Mouse (Mus musculus) heart, adult 8-10 months (tissue): ENCODE measurements at regions not wholly inside any gene's neighbourhood (a gene's known extent, or its start where the extent isn't known, plus 50 kb on each side); places are given as distances from the start of the nearest gene placed in this dataset.

Experiments used
- DNase-seq: peaks from one replicate; pipeline ENCODE4 v3.0.0; 2022; ENCODE audit warnings: low spot score

DNA sequence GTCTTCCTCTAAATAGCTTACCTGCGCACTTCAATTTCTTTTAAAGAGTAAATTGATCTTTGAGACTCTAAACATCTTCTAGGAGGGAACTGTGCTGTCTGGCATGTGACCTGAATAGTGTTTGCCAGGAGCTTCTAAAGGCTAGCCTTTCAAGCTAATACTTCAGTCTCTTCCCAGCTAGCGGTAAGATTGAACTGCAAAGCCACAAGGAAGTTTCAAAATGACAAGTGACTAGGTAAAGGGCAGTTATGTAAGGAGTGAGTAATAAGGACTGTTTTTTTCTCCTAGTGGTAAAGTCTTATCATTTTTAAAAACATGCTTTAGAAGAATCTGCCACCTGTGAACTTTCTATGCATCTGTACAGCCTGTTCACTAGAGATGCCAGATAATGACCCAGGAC lies 211.1 kb downstream of the Kcnrg start:
- no peak for DNase-seq

DNA sequence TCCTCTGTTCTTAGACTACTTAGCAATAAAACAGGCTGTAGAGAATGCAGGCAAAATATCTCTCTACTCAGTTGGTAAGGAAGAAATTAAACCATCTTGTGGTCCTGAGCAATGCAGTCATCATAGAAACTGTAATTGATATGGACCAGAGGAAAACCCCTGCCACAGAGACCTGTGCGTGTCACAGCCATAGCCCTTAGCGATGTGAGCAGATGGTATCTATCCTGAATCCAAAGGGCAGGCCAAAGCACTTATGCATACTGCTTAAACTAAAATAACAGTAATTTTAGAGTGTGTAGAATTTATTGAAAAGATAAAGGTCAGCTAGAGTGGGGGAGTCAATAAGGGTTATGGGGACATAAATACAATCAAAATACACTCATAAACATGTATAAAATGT lies 212.0 kb downstream of the Kcnrg start:
- no peak for DNase-seq

DNA sequence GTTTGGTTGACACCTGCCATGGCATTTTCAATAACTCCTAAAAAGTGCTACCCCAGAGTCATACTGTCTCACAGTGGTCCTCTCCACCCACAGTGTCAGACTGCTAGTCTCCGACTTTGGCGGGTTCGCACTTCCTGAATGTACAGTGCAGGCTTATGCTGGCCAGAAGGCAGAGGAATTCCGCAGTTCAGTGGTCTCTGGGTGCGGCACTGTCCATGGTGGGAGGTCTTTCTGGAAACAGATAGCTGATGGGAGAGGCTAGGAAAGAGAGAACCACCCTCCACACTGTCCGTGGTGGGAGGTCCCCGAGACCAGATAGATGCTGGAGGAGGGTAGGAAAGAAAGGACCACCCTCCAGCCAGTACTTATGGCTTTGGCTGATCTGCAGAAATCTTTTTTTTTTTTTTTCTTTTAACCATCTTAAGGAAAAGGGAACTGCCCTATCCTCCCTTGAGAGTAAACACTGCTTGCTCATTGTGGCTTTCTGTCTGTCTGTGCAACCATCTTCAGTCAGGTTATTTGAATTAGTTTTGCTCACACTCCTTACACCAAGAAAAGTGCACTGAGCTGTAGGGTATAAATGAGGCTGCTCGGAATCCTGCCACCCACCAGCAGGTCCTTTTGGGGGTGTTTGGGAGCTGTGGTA lies 227.2 kb downstream of the Kcnrg start:
- no peak for DNase-seq

DNA sequence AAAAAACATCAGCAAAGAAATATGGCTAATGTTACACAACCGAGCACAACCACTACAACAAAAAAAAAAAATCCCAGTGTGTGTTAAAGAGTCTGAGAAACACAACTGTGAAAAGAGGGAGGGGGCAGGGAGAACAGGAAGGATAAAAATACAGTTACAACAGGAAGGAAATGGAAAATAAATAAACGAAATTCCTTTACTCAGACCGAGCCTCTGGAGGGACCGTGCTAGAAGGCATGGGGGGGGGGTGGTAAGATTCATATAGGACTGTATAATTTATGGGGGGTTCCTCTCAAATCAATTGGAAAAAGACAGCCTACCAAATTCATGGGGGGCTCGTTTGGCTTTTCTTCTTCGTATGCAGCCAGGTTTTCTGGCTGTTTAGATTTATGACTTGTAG lies 228.5 kb downstream of the Kcnrg start:
- no peak for DNase-seq

DNA sequence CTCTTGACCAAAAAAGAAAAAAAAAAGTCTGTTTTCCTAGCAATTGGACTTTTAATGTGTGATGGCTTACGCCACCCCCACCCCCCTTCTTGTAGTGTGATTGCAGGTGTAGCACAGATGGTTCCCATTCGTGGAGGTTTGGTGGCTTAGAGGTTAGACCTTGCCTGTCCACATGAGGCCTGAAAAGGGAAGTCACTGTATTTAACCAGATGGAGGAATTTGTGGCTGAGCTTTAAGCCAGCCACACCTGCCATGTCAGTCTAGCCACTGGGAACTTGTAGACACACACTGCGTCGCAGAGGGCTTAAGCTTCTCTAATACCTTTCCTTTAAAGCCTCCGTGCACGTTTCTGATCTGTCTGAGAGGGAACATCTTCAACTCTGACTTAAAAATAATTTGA lies 229.0 kb downstream of the Kcnrg start:
- no peak for DNase-seq

DNA sequence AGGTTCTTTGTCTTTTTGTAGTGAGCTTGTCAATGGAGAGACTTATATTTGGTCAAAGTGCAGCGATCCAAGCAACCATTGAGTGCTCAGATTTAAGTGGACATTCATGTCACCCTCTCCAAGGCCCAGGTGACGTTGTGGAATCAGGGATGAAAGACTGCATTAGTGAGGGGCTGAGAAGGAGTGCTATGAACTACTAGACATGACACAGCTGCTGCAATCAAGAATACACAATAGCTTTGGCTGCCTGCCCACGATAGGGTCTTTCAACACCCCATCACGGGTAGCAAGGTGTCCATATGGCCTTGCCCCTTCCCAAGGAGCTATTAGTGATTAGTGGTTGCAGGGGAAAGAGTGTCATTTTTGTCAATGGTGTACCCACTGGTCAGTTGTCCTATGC lies 229.7 kb downstream of the Kcnrg start:
- no peak for DNase-seq

DNA sequence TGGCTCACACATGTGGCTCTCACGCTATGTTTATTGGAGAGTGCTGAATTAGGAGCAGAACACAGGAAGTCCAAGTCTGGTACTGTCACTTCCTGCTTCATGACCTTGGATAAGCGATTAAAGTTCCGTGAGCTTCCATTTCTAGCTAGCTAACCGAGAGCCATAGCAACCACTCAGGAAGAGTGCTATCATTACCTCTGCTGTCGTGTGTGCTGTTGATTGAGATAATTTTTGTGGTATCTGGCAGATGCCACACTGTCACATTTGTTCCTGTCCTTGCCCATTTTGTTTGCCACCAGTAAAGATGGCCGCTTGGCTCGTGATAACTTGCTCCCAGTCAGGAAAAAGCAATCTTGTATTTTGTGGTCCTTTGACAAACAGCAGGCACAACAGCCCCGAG lies 230.6 kb downstream of the Kcnrg start:
- no peak for DNase-seq

DNA sequence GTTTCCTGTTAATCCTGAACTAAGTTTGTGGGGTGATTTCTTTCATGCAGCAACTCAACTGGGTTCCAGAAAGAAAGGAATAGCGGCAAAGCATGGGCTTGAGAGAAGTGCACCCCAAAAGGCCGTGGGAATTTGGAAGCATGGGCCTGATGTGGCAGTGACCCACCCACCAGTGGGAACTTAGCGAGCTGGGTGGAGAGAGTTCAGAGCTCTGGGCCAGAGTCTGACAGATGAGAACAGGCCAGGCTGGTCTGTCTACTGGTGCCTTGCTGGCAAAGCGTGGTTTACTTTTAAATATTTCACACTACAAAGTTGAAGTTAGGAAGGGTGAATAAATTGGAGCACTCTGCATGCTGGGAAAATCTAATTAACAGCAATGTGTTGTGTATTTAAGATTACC lies 235.2 kb downstream of the Kcnrg start:
- no peak for DNase-seq

DNA sequence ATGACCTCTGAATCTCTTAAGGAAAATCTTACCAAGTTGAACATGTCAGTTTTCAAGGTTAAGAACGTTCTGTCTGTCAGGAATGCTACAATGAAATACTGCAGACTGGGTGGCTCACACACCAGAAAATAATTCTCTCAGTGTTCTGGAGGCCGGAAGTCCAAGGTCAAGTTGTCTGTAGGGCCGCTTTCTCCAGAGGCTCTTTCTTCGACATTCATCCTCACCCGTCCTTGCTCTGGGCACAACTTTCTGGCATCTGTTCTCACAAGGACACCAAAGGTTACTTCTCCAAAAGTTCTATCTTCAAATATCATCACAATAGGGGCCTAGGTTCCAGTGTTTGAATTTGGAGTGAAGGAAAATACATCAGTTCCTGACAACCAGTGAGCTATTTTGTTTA lies 239.2 kb downstream of the Kcnrg start:
- no peak for DNase-seq

DNA sequence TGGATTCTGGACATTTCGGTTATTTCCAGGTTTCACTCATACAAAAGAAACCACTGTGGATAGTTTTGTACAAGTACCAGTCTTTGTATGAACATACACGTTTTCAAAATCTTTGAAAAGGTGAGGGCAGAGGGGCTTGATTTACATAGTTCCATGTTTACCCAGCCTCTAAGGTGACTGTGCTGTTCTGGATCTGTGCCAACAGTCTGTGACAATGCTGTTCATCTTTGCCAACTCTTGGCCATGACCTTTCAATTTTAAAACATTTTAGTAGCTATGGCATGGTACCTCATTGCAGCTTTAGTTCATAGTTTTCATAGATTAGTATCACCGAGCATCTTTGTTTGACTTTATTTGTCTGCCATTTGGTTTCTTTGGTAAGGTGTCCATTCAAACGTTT lies 243.0 kb downstream of the Kcnrg start:
- DNase-seq, result no peak

DNA sequence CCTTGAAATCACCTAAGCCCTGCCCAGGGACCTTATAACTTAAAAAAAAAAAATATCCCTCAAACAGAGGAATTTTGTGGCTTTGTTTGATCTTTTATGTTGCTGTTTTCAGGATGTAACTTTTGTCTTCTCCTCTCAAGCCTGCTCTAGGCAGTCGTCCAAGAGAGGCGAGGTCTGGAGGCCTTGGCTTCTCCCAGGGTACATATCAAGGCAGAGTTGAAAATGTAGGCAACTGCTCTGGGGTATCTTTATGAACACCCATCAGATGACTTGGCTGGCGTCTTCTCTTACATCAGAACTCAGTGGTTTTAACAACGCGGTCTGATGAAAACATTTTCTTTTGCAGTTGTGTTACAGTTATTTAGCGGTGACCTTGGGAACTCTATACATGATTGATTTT lies 250.4 kb downstream of the Kcnrg start:
- no peak for DNase-seq

DNA sequence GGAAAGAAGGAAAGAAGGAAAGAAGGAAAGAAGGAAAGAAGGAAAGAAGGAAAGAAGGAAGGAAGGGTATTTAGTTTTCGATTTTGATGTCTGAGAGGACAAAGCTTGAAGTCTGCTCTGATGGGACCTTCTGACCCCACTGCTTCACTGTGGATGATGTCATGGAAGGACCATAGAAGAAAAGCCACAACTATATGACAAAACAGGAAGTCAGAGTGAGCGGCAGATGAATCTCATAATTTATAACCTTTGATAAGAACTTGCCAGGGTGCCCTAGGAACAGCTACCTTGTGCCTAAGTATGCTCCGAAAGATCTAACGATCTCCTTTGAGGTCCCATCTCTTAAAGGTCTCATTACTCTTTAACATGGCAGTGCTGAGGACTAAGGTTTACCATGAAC lies 253.4 kb downstream of the Kcnrg start:
- DNase-seq, result no peak

DNA sequence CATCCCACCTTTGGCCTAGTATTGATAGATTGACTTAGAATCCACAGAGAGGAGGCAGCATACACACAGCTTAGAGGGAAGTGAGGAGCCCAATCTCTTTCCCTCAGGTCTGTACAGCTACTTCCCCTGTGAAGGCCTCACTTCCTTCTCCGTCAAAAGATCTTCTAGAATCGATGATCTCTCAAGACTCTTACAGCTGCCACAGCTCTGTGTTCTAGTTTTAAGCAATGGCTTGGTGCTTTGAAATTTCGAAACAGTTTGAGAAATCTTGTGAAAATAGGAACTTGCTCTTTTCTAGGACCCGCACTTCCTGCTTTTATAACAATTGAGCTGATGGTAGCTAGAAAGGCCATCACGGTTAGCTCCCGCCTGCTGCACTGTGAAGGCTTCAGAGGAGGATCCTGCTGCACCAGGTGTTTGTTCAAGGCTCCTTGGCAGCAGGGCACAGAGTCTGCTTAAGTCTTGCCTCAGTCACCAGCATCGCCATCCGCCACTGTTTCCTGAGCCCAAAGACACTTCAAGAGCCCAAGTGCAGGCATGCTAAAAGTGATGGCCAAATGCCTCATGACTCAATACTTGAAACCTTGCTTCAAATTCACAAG lies 254.2 kb downstream of the Kcnrg start:
- DNase-seq, result peak; percentile 24

DNA sequence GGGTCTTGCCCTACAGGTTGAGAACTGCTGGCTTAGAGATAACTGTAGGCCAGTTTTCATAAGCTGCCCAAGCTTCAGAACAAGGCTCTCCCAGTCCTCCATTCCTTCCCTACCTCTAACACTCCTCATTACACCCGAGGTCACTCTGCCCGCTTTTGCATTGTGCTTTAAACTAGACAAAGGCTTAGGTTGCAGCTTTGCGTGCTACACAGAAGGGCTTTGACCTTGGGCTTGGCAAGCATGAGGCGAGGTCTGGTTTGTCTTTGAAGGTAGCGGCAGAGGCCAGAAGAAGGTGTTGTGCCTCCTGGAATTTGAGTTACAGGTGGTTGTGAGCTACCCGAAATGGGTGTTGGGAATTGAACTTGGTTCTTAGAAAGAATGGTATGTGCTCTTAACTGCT lies 255.7 kb downstream of the Kcnrg start:
- no peak for DNase-seq

DNA sequence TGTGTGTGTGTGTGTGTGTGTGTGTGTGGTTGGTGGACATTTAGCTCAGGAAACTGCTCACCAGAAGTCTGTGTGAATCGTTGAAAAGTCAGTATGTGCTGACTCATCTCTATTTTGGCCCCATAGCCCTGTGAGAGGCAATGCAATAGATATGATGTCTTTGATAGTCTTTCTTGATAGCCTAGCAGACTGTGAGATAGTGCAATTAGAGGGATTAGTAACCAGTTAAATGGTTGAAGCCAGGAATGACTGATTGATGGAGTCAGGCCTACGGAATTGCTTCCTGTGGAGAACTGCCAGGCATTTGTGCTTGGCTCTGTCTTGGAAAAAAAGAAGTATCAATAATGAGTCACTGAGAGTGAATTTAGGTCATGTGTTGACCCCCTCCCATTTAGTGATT lies 256.2 kb downstream of the Kcnrg start:
- DNase-seq, result peak; percentile 19

DNA sequence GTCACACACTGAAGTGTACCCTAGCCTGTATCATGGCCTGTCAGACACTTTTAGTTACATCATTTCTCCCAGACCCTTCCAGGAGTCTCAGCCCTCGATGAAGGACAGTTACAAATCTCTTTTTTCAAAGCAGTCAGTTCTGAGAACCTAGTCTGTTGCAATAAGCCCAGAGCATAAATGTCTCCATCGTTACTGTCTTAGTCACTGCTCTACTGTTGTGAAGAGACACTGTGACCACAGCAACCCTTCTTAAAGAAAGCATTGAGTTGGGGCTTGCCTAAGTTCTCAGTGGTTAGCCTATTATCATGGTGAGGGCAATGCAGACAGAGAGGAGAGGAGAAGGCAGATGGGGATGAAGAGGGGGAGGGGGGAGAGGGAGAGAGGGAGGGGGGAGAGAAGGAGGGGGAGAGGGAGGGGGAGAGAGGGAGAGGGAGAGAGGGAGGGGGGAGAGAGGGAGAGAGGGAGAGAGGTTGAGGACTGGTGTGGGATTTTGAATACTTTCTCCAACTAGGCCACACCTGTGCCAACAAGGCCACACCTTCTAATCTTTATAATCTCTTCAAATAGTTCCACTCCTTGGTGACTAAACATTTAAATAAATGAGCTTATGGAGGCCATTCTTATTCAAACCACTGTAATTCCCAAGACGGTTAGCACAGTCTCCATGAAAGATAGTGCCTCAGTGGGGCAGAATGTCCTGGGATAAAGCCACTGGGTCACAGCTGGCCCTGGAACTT lies 259.4 kb downstream of the Kcnrg start:
- DNase-seq, result no peak

DNA sequence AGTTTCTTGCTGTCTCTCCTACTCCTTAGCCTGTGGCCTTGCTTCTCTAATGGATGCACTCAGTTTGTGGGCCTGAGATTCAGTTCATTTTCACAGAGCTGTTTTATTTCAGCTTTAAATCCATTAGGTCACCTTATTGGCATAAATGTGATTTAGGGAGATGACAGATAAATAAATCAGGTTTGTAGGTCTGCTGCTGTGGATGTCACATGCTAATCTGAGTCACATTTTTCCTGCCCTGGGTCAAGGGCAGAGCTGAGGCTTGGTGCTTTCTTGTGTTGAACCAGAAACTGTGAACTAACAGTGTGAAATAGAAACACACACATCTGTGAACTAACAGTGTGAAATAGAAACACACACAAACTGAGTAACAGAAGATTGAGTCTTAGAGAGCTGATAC lies 266.9 kb downstream of the Kcnrg start:
- DNase-seq, result no peak

DNA sequence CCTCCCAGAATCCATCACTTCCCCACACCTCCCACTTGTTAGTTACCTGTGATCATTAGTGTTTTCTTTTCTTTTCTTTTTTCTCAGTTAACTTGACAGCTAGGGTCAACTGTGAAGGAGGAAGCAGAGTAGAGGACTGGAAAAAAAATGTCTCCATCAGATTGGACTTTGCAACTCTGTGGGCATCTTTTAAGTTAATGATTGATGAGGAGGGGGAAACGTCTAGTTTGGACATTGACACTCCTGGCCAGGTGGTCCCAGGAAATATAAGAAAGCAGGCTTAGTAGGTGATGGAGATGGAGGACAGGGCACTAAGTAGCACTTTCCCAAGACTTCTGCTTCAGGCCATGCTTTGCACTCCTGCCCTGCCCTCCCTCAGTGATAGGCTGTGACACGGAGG lies 272.2 kb downstream of the Kcnrg start:
- DNase-seq, result no peak

DNA sequence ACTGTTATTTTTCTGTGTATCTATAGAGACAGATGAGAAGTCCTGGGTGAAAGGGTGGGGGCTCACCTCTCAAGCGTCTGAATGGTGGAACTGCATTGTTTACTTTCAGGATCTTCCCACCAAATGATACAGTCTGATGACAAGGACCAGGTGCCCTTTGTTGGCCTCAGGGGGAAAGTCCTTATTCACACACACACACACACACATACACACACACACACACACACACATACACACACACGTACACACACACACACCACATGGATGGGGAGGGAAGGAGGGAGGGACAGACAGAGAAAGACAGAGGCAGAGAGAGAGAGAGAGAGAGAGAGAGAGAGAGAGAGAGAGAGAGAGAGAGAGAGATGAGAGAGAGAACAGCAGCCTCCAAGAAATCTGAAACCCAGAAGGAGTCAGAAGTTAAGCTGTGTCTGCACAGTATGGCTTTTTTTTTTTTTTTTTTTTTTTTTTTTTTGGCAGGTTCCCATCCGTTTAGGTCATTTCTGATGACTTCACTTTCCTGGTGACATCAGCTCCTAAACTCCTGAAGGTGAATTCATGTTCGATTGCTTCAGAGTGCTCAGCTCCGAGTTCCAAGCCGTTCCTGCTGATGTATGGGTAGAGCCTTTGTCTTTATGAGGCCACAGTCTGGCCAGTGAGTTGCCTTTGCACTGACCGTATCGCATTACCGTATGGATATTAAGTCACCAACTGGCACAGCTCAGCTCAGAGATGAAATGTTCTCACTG lies 273.4 kb downstream of the Kcnrg start:
- no peak for DNase-seq

DNA sequence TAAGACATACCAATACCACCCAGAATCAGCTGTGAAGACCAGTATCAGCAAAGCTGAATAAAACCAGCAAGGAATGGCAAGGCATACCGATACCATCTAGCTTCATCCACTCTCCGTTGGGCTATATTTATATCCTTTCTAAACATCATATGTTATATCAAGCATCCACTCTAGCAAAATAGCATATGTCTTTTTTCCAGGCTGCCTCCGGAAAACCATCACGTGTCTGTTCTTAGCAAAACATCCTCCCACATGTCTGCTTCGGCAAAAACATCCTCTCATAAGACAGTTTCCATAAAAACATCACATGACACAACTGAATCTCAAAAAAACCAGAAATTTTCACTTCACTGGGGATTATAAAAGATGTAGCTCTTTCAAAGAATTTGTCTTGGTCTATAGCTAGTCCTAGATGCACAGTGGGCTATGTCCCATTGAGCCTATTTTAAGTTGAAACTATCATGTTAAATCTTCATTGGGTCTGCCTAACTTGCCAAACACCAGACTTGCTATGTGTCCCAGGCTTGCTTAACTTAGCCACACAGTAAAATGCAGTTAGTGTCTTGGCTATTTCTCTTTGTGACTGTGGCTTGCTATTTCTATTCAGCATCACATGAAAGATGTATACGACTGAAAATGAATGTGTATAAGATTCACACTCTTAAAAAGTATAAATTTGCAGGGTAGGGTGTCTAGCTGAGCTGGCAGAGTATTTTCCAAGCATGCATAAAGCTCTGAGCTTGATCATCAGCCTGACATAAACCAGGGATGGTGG lies 278.2 kb downstream of the Kcnrg start:
- no peak for DNase-seq

DNA sequence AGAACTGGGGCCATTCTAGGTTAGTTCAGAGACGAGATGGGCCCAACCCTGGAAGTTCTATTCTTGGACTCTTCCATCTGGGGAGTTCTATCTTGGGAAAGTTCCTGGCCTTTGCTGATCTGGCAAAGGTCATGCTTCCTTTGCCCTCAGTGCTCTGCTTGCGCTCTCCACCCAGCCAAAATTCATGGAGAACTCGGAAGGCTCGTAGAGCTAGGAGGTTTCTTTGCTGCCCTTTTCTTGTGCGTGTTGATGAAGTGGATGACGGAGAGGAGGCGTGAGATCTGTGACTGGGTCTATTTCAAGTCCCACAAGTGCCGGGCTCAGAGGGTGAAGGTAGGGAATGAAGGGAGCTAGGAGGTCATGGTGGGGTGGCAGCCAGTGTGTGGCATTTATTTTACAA lies 282.4 kb downstream of the Kcnrg start:
- peak; percentile 23 for DNase-seq

DNA sequence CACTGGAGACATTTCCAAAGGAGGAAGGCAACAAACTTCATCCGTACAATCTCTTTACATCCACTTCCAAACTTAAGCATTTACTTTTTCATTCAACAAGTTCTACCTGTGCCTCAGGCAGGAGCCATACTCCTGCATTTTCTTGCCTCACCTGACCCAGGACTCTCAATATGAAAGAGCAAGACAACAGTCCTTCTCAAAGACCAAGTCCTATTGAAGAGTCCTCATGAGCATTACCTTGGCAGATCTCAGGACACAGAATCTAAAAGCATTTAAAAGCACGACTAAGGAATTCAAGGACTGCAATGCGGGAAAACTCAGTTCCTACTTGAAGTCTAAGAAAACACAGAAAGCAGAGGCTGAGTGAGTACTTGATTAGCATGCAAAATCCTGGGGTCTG lies 286.5 kb downstream of the Kcnrg start:
- DNase-seq, result no peak
